Mouse (Mus musculus) liver, embryonic 14.5 days (tissue): ENCODE measurements around the gene Bcdin3d. TPM values are rescaled to one million over a fixed set of nuclear protein-coding genes. Genes with fewer than 3 reads are reported as not detected.
A peak's percentile ranks its signal among the peaks of the same experiment; 100 is the strongest.

Experiments used
- ATAC-seq: fragments of 200-750 bp; cut with Nextera tagmentation; 2 replicates; pipeline ENCODE4 v1.8.0; 2017; ENCODE audit warnings: moderate number of reproducible peaks, mild to moderate bottlenecking, moderate library complexity; ENCODE audit not compliant: insufficient read depth
- DNase-seq, 3 experiments: peaks; one replicate each; pipeline ENCODE4 v3.0.0-alpha.2; 2012 to 2013; ENCODE audit warnings: low read depth in 3 of 3, low spot score in 3 of 3
- H3K27ac ChIP-seq: fragments of 300-500 bp; sonication (generic); 2 replicates; pipeline ENCODE4 v1.5.1; 2014; ENCODE audit warnings: moderate library complexity, mild to moderate bottlenecking, control low read depth, inconsistent platforms
- H3K27me3 ChIP-seq: fragments of 300-500 bp; sonication (generic); 2 replicates; pipeline ENCODE4 v1.6.1; 2014; ENCODE audit warnings: mild to moderate bottlenecking, low read length, moderate library complexity; ENCODE audit not compliant: control insufficient read depth, insufficient read depth
- H3K36me3 ChIP-seq: fragments of 300-500 bp; sonication (generic); replicated peaks from 2 replicates; pipeline ENCODE4 v1.6.1; 2014; ENCODE audit warnings: low read depth; ENCODE audit not compliant: control insufficient read depth, insufficient read depth
- H3K4me1 ChIP-seq, 2 experiments: fragments of 200-500 bp in 1 of 2; fragments of 300-500 bp in 1 of 2; sonication (generic) in 1 of 2; replicated peaks; 2 replicates each; pipeline ENCODE4 v1.6.1; 2012 to 2014; ENCODE audit warnings: antibody characterized with exemption in 1 of 2, inconsistent platforms in 1 of 2, low read length in 1 of 2; ENCODE audit not compliant: control insufficient read depth in 2 of 2, insufficient read depth in 2 of 2
- H3K4me2 ChIP-seq: fragments of 300-500 bp; sonication (generic); 2 replicates; pipeline ENCODE4 v1.6.1; 2014; ENCODE audit warnings: low read depth, mild to moderate bottlenecking, control low read depth, moderate library complexity
- H3K4me3 ChIP-seq, 2 experiments: fragments of 200-500 bp in 1 of 2; fragments of 300-500 bp in 1 of 2; sonication (generic) in 1 of 2; 2 replicates each; pipeline ENCODE4 v1.5.1; 2012 to 2014; ENCODE audit warnings: low read depth in 2 of 2, low read length in 2 of 2, mild to moderate bottlenecking in 2 of 2, control low read depth in 1 of 2, inconsistent platforms in 1 of 2, moderate library complexity in 1 of 2; ENCODE audit not compliant: insufficient read depth in 1 of 2
- H3K9ac ChIP-seq: fragments of 300-500 bp; sonication (generic); replicated peaks from 2 replicates; pipeline ENCODE4 v1.6.1; 2014; ENCODE audit warnings: mild to moderate bottlenecking, control low read depth, moderate library complexity
- H3K9me3 ChIP-seq: fragments of 300-500 bp; sonication (generic); 2 replicates; pipeline ENCODE4 v1.6.1; 2016; ENCODE audit warnings: low read length, mixed read lengths; ENCODE audit not compliant: control insufficient read depth
- CTCF ChIP-seq: IDR thresholded peaks from 2 replicates; pipeline ENCODE4 v1.5.1; 2016; ENCODE audit warnings: antibody characterized with exemption, low read depth, control low read depth
- EP300 ChIP-seq: IDR thresholded peaks from 2 replicates; pipeline ENCODE4 v1.6.1; 2016; ENCODE audit warnings: antibody characterized with exemption, low read depth
- WGBS: fragments of 180-500 bp; shearing (Covaris S2); extraction: QIAGEN DNeasy Blood & Tissue Kit; methylation state at CpG from one replicate; pipeline ENCODE4 v1.1.7; 2014; ENCODE audit not compliant: insufficient replicate concordance; 5-methylcytosine and 5-hydroxymethylcytosine counted together
- polyA plus RNA-seq, 2 experiments: library from polyadenylated mRNA; depleted of rRNA in 1 of 2; stranded (reverse) in 1 of 2; unstranded in 1 of 2; fragments of >200 nt; fragmentation: Nextera tagmentation in 1 of 2; extraction: Ambion mirVana in 1 of 2; gene quantifications; 2 replicates each; pipeline versions ENCODE4 v1.2.1 to v1.2.3; 2012 to 2014

Gene Bcdin3d
- polyA plus RNA-seq (2012; rRNA removed) (3.0 and 3.3 TPM in 2 replicates), polyA plus RNA-seq (2014; fragmentation: Nextera tagmentation; extraction: Ambion mirVana) (5.0 TPM in 2 replicates)

- DNase-seq: peak; percentile 51 to 60 (median 57)
Observed at GRCm38 (mm10) chr15:99474576-99474926, at the start of gene Bcdin3d. Gene Bcdin3d (minus strand): TSS chr15:99474730.

GRCm38 (mm10) chr15:99520306-99520705, 45.8 kb upstream of the Bcdin3d start:
- TF ChIP-seq EP300 (no peak), CTCF (no peak)
- no peaks in the 10 kb centered on the region for H3K36me3 ChIP-seq
- DNase-seq (no peak), ATAC-seq (no peak)
- H3K27ac ChIP-seq: no peak overlapping the region
- no peak overlapping the region for H3K4me3 ChIP-seq
- 35% methylated on average over 7 of the region's 7 CpGs for WGBS
- H3K4me1 ChIP-seq: no peaks in the 10 kb centered on the region; a peak in 1 of 4 replicates
- H3K9ac ChIP-seq: no peak overlapping the region
- no peak overlapping the region for H3K4me2 ChIP-seq
- no peaks in the 10 kb centered on the region for H3K9me3 ChIP-seq
- H3K27me3 ChIP-seq: no peaks in the 10 kb centered on the region

More at GRCm38 (mm10) chr15:99474576-99474926, at the start of gene Bcdin3d:
- peak; percentile 55 for TF ChIP-seq CTCF
- no peak for TF ChIP-seq EP300
- H3K9ac ChIP-seq: peak within 1 kb of the TSS; percentile 76
- no peaks in the 10 kb centered on the region for H3K9me3 ChIP-seq
- peak within 1 kb of the TSS; percentile 78 to 81 for H3K4me3 ChIP-seq
- under 1% methylated on average over 26 of the region's 26 CpGs for WGBS
- H3K4me1 ChIP-seq: peaks cover 0 to 13% of the 10 kb centered on the region in 2 experiments; a peak in 2 of 4 replicates
- peak within 1 kb of the TSS; percentile 35 for H3K27ac ChIP-seq
- ATAC-seq: peak; percentile 83
- H3K36me3 ChIP-seq: no peaks in the 10 kb centered on the region
- H3K4me2 ChIP-seq: peak within 1 kb of the TSS; percentile 85
- no peaks in the 10 kb centered on the region for H3K27me3 ChIP-seq

GRCm38 (mm10) chr15:99519626-99520025, 45.1 kb upstream of the Bcdin3d start:
- DNase-seq (no peak), ATAC-seq (no peak)
- Histone ChIP-seq H3K4me2 (no peak overlapping the region), H3K27ac (no peak overlapping the region), H3K9me3 (no peaks in the 10 kb centered on the region), H3K9ac (no peak overlapping the region), H3K4me1 (no peaks in the 10 kb centered on the region; a peak in 1 of 4 replicates), H3K27me3 (no peaks in the 10 kb centered on the region), H3K36me3 (no peaks in the 10 kb centered on the region), H3K4me3 (no peak overlapping the region)
- WGBS: 71% methylated on average over 9 of the region's 9 CpGs
- no peak for TF ChIP-seq CTCF

- Histone ChIP-seq H3K9me3 (no peaks in the 10 kb centered on the region), H3K4me1 (no peaks in the 10 kb centered on the region; a peak in 1 of 4 replicates), H3K9ac (no peak overlapping the region), H3K36me3 (no peaks in the 10 kb centered on the region), H3K4me2 (no peak overlapping the region), H3K27me3 (no peaks in the 10 kb centered on the region), H3K27ac (no peak overlapping the region), H3K4me3 (no peak overlapping the region)
- ATAC-seq (no peak), DNase-seq (no peak)
- WGBS: 56% methylated on average over 7 of the region's 7 CpGs
- TF ChIP-seq EP300 (no peak), CTCF (no peak)
Observed at GRCm38 (mm10) chr15:99517715-99518114, 43.2 kb upstream of the Bcdin3d start.

GRCm38 (mm10) chr15:99516715-99517114, 42.2 kb upstream of the Bcdin3d start:
- Histone ChIP-seq H3K4me2 (no peak overlapping the region), H3K36me3 (no peaks in the 10 kb centered on the region), H3K4me3 (no peak overlapping the region), H3K27me3 (no peaks in the 10 kb centered on the region), H3K9me3 (no peaks in the 10 kb centered on the region), H3K27ac (no peak overlapping the region), H3K9ac (no peak overlapping the region), H3K4me1 (no peaks in the 10 kb centered on the region; a peak in 1 of 4 replicates)
- DNase-seq (no peak), ATAC-seq (no peak)
- TF ChIP-seq CTCF (no peak), EP300 (no peak)
- WGBS: 44% methylated on average over 8 of the region's 8 CpGs
